Mouse (Mus musculus) kidney, postnatal 0 days (tissue): ENCODE measurements around the gene Aven. TPM values are rescaled to one million over a fixed set of nuclear protein-coding genes. Genes with fewer than 3 reads are reported as not detected.

Source experiments
- ATAC-seq: fragments of 200-750 bp; cut with Nextera tagmentation; replicated peaks from 2 replicates; pipeline ENCODE4 v1.8.0; 2017; ENCODE audit warnings: low read depth, moderate number of reproducible peaks, moderate TSS enrichment, moderate library complexity; ENCODE audit not compliant: low FRiP score
- DNase-seq: peaks from one replicate; pipeline ENCODE4 v3.0.0-alpha.2; 2016; ENCODE audit warnings: low spot score
- H3K27ac ChIP-seq: fragments of 300-500 bp; sonication (generic); 2 replicates; pipeline ENCODE4 v1.5.1; 2014; ENCODE audit warnings: mild to moderate bottlenecking
- H3K27me3 ChIP-seq: fragments of 300-500 bp; sonication (generic); 2 replicates; pipeline ENCODE4 v1.6.1; 2014; ENCODE audit warnings: low read length, mixed read lengths; ENCODE audit not compliant: insufficient read depth
- H3K36me3 ChIP-seq: fragments of 300-500 bp; sonication (generic); 2 replicates; pipeline ENCODE4 v1.6.1; 2014; ENCODE audit warnings: low read length, mixed read lengths; ENCODE audit not compliant: insufficient read depth
- H3K4me1 ChIP-seq: fragments of 300-500 bp; sonication (generic); replicated peaks from 2 replicates; pipeline ENCODE4 v1.6.1; 2014; ENCODE audit warnings: antibody characterized with exemption, low read length, mixed read lengths; ENCODE audit not compliant: insufficient read depth
- H3K4me2 ChIP-seq: fragments of 300-500 bp; sonication (generic); 2 replicates; pipeline ENCODE4 v1.6.1; 2014; ENCODE audit warnings: mild to moderate bottlenecking, low read length, moderate library complexity, mixed read lengths
- H3K4me3 ChIP-seq: fragments of 300-500 bp; sonication (generic); replicated peaks from 2 replicates; pipeline ENCODE4 v1.5.1; 2014; ENCODE audit warnings: low read depth, low read length
- H3K9ac ChIP-seq: fragments of 300-500 bp; sonication (generic); 2 replicates; pipeline ENCODE4 v1.6.1; 2014; ENCODE audit warnings: low read depth, low read length
- H3K9me3 ChIP-seq: fragments of 300-500 bp; sonication (generic); replicated peaks from 2 replicates; pipeline ENCODE4 v1.6.1; 2016; ENCODE audit warnings: low read length, inconsistent platforms, mixed read lengths
- CTCF ChIP-seq: IDR thresholded peaks from 2 replicates; pipeline ENCODE4 v1.5.1; 2016; ENCODE audit warnings: antibody characterized with exemption, low read depth, mild to moderate bottlenecking, moderate library complexity
- WGBS: fragments of 180-500 bp; shearing (Covaris S2); extraction: QIAGEN DNeasy Blood & Tissue Kit; methylation state at CpG from one replicate; pipeline ENCODE4 v1.1.7; 2014; 5-methylcytosine and 5-hydroxymethylcytosine counted together
- microRNA-seq: library from miRNA; unstranded; fragments of <30 nt; microRNA quantifications from one replicate; pipeline ENCODE4, GENCODE M21; 2016
- polyA plus RNA-seq: library from polyadenylated mRNA; unstranded; fragments of >200 nt; fragmentation: Nextera tagmentation; extraction: Ambion mirVana; gene quantifications from 2 replicates; pipeline ENCODE4 v1.2.1, GENCODE M21; 2015

Gene Aven
- polyA plus RNA-seq, 1 experiment from 2014 or later, result 6.2 TPM

DNA sequence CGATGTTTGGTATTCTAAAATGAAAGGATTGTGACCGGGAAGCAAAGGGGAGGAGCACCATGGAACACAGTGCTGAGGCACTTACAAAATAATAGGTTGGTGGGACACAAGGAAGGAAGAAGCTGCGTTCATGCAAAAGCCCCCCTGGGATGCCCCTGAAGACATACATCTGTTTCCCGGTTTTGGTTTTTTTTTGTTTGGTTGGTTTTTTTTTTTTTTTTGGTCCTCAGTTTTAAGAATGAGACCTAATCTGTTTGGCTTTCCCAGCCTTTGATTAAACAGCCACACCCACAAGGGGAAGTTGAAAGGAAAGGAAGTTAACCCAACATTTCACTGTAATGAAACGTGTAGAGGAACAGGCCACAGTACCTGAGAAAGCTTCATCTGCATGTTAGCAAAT is 163.4 kb downstream of the Aven start:
- no peak overlapping the region for H3K9ac ChIP-seq
- ATAC-seq, result no peak
- TF ChIP-seq CTCF, result no peak
- WGBS, result 54% methylated on average over 5 of the region's 5 CpGs
- H3K27ac ChIP-seq, result no peak overlapping the region
- no peak overlapping the region for H3K4me3 ChIP-seq
- DNase-seq, result no peak
- H3K36me3 ChIP-seq, result no peaks in the 10 kb centered on the region
- H3K4me1 ChIP-seq, result no peaks in the 10 kb centered on the region
- no peaks in the 10 kb centered on the region for H3K27me3 ChIP-seq
- H3K9me3 ChIP-seq, result no peaks in the 10 kb centered on the region
- no peak overlapping the region for H3K4me2 ChIP-seq

DNA sequence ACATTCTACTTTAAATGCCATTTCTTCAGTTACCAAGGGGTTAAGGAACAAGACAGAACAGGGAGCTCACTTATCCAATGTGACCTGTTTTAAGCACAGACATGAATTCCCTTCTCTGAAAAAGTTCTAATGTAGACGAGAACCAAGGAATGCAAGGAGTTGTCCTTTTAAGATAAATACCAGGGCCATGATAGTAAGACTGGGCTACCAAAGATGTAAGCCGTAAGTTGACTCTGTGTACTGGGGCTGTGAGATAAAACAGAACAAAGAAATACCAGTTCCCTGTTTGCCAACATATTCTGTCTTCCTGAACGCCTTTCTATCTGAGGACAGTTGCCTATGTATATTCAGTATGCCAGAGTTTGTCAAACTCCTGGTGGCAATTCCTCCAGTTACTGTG is 176.7 kb downstream of the Aven start:
- Histone ChIP-seq H3K4me2 (no peak overlapping the region), H3K9ac (no peak overlapping the region), H3K27ac (no peak overlapping the region), H3K4me1 (no peaks in the 10 kb centered on the region), H3K9me3 (no peaks in the 10 kb centered on the region), H3K27me3 (no peaks in the 10 kb centered on the region), H3K4me3 (no peak overlapping the region), H3K36me3 (no peaks in the 10 kb centered on the region)
- 83% methylated on average over 3 of the region's 3 CpGs for WGBS
- DNase-seq, result no peak
- no peak for TF ChIP-seq CTCF
- no peak for ATAC-seq

DNA sequence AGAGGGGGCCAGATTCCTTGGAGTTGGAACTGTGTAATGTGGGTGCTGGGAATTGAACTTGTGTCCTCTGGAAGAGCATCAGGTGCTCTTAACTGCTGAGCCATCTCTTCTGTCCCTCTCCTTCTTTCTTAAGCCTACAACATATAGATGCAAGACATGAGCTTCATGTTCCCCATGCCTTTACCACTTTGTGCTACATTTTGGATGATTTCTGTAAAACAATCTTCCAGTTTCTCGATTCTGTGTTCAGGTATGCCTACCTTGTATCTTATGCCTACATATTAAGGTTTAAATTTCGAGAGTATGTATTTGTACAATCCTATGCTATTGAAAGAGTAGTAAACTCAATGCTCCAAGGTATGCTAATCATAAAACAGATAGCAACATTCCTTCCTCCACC is 183.4 kb downstream of the Aven start:
- DNase-seq, result no peak
- H3K36me3 ChIP-seq, result no peaks in the 10 kb centered on the region
- no peak overlapping the region for H3K27ac ChIP-seq
- WGBS, result 78% methylated on average over 2 of the region's 2 CpGs
- H3K9ac ChIP-seq, result no peak overlapping the region
- no peaks in the 10 kb centered on the region for H3K9me3 ChIP-seq
- no peak for ATAC-seq
- H3K4me2 ChIP-seq, result no peak overlapping the region
- no peak for TF ChIP-seq CTCF
- no peak overlapping the region for H3K4me3 ChIP-seq
- H3K27me3 ChIP-seq, result no peaks in the 10 kb centered on the region
- H3K4me1 ChIP-seq, result no peaks in the 10 kb centered on the region

DNA sequence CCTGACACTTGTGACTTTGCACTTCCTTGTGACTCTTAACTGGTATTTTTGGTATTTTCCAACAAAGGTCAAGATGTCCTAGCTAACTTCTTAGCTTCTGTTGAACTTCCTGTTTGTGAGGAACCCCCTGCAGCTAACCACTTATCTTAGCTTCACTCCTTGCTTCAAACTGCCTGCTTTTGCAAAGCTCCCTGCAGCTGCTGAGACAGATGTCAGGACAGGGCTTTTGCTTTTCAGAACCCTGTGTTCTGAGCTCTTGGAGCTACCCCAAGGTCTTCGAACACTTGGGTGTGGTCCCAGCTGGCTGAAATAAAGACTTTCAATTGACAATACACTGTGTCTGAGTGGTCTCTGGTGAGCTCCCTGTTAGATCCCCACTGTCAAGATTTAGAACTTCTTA is 184.0 kb downstream of the Aven start:
- Histone ChIP-seq H3K9ac (no peak overlapping the region), H3K4me2 (no peak overlapping the region), H3K27ac (no peak overlapping the region), H3K9me3 (no peaks in the 10 kb centered on the region), H3K27me3 (no peaks in the 10 kb centered on the region), H3K4me1 (no peaks in the 10 kb centered on the region), H3K4me3 (no peak overlapping the region), H3K36me3 (no peaks in the 10 kb centered on the region)
- 69% methylated on average over 1 of the region's 1 CpGs for WGBS
- DNase-seq (no peak), ATAC-seq (no peak)
- TF ChIP-seq CTCF, result no peak

DNA sequence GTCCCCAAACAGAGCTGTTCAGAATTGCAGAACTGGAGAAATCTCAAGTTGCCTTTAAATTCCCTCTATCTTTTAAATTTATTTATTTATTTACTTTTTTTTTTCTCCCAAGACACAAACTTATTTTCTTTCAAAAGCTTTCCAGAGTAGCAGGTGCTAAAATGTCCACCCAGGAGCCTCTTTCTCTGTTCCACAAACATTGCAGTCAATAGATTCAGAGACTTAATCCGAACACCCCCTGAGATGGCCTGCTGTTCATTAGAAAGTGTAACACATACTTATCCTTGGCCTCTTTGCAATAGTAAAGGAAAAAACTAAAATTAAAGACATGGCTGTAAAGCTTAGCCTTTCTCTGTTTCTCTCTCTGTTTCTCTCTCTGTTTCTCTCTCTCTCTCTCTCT is 184.5 kb downstream of the Aven start:
- H3K27me3 ChIP-seq, result no peaks in the 10 kb centered on the region
- no peak overlapping the region for H3K9ac ChIP-seq
- WGBS, result 80% methylated on average over 1 of the region's 1 CpGs
- ATAC-seq (no peak), DNase-seq (no peak)
- H3K27ac ChIP-seq, result no peak overlapping the region
- no peak for TF ChIP-seq CTCF
- no peaks in the 10 kb centered on the region for H3K4me1 ChIP-seq
- no peak overlapping the region for H3K4me3 ChIP-seq
- no peaks in the 10 kb centered on the region for H3K36me3 ChIP-seq
- H3K9me3 ChIP-seq, result no peaks in the 10 kb centered on the region
- H3K4me2 ChIP-seq, result no peak overlapping the region

DNA sequence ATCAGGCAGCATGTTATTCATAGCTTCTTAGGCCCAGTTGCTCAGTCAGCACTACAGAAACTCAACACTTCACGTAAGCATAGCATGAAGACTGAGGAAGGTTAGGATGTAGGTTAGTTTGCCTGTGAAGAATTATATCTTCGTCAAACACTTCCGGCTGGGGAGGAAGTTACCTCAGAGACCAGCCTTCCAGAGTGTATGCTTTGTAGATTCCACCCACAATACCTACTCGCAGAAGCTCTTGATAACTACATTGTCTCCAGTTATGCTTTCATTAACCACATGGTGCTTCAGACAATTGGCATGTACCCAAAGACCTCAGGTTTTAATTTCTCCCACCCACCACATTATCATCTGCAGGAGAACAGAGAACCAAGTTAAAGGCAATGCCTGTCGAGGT is 189.1 kb downstream of the Aven start:
- ATAC-seq, result no peak
- 79% methylated on average over 5 of the region's 5 CpGs for WGBS
- TF ChIP-seq CTCF, result no peak
- Histone ChIP-seq H3K27ac (no peak overlapping the region), H3K9me3 (no peaks in the 10 kb centered on the region), H3K4me1 (no peaks in the 10 kb centered on the region), H3K27me3 (no peaks in the 10 kb centered on the region), H3K36me3 (no peaks in the 10 kb centered on the region), H3K9ac (no peak overlapping the region), H3K4me2 (no peak overlapping the region), H3K4me3 (no peak overlapping the region)
- DNase-seq, result no peak

Small RNA genes lying within 50 kb of the gene (microRNA-seq; reads per million reads assigned to microRNA genes)
- not detected for gene Gm44374

Other genes starting within 250 kb of the Aven start
- 0.05 TPM in 2 replicates for gene Nutm1, start 233.7 kb upstream of the Aven start, polyA plus RNA-seq
- 232 and 252 TPM in 2 replicates for gene Nop10, start 231.0 kb upstream of the Aven start, polyA plus RNA-seq
- 7.8 and 8.7 TPM in 2 replicates for gene Slc12a6, start 227.1 kb upstream of the Aven start, polyA plus RNA-seq
- gene Gm21985, start 226.7 kb upstream of the Aven start, polyA plus RNA-seq, result not detected in 2 replicates
- 127 and 141 TPM in 2 replicates for gene Emc4, start 124.9 kb upstream of the Aven start, polyA plus RNA-seq
- 33.8 and 35.2 TPM in 2 replicates for gene Katnbl1, start 113.8 kb upstream of the Aven start, polyA plus RNA-seq
- gene Emc7, start 38.0 kb upstream of the Aven start, polyA plus RNA-seq, result 31.8 and 32.8 TPM in 2 replicates
- gene Chrm5, start 12.2 kb upstream of the Aven start, polyA plus RNA-seq, result not detected in 2 replicates